Mouse (Mus musculus) CH12.LX (cell line): ENCODE measurements around the gene Rprd1b.

Experiments
- CHD1 ChIP-seq: IDR thresholded peaks from 2 replicates; pipeline ENCODE4 v1.6.1; 2012; ENCODE audit warnings: low read depth, low read length, improper control_type of control experiment, inconsistent platforms
- CTCF ChIP-seq, 2 experiments: IDR thresholded peaks in 1 of 2; conservative IDR thresholded peaks in 1 of 2; 2 replicates each; pipeline ENCODE4 v1.5.1; 2011 to 2012; ENCODE audit warnings: low read depth in 2 of 2, low read length in 2 of 2, improper control_type of control experiment in 1 of 2, inconsistent platforms in 1 of 2, mild to moderate bottlenecking in 1 of 2, moderate library complexity in 1 of 2
- ELF1 ChIP-seq: IDR thresholded peaks from 2 replicates; pipeline ENCODE4 v1.6.1; 2014; ENCODE audit warnings: low read depth, mild to moderate bottlenecking, inconsistent platforms, low read length, improper control_type of control experiment
- MAFK ChIP-seq: IDR thresholded peaks from 2 replicates; pipeline ENCODE4 v1.6.1; 2011; ENCODE audit warnings: low read length, improper control_type of control experiment; ENCODE audit not compliant: insufficient replicate concordance
- MAX ChIP-seq: IDR thresholded peaks from 2 replicates; pipeline ENCODE4 v1.6.1; 2011; ENCODE audit warnings: low read length, improper control_type of control experiment
- MXI1 ChIP-seq: IDR thresholded peaks from 2 replicates; pipeline ENCODE4 v1.6.1; 2011; ENCODE audit warnings: mild to moderate bottlenecking, low read depth, low read length, improper control_type of control experiment
- MYC ChIP-seq: IDR thresholded peaks from 2 replicates; pipeline ENCODE4 v1.6.1; 2011; ENCODE audit warnings: low read depth, mild to moderate bottlenecking, improper control_type of control experiment, low read length
- POLR2A ChIP-seq: IDR thresholded peaks from 2 replicates; pipeline ENCODE4 v1.6.1; 2011; ENCODE audit warnings: low read depth, mild to moderate bottlenecking, improper control_type of control experiment, low read length
- POLR2AphosphoS2 ChIP-seq: IDR thresholded peaks from 2 replicates; pipeline ENCODE4 v1.6.1; 2011; ENCODE audit warnings: low read depth, low read length, improper control_type of control experiment
- TCF12 ChIP-seq: IDR thresholded peaks from 2 replicates; pipeline ENCODE4 v1.6.1; 2014; ENCODE audit warnings: low read depth, mild to moderate bottlenecking, inconsistent platforms, low read length, improper control_type of control experiment
- USF1 ChIP-seq: IDR thresholded peaks from 2 replicates; pipeline ENCODE4 v1.6.1; 2014; ENCODE audit warnings: low read depth, mild to moderate bottlenecking, inconsistent platforms, low read length, improper control_type of control experiment
- ZMIZ1 ChIP-seq: IDR thresholded peaks from 2 replicates; pipeline ENCODE4 v1.6.1; 2012; ENCODE audit warnings: low read depth, mild to moderate bottlenecking, inconsistent platforms, low read length, improper control_type of control experiment
- ZNF384 ChIP-seq: IDR thresholded peaks from 2 replicates; pipeline ENCODE4 v1.6.1; 2012; ENCODE audit warnings: low read depth, low read length, improper control_type of control experiment, inconsistent platforms

GRCm38 (mm10) chr2:158043504-158043903 lies 15.2 kb downstream of the Rprd1b start:
- TF ChIP-seq CHD1 (no peak), ZMIZ1 (no peak), ZNF384 (no peak), USF1 (no peak), MXI1 (no peak), MAFK (no peak), POLR2AphosphoS2 (no peak), ELF1 (no peak), CTCF (conservative IDR thresholded peaks at IDR 0.05 in 1 of 2, IDR thresholded peaks at IDR 0.05 in 1 of 2; ENCODE audit: low read depth in 2 of 2, low read length in 2 of 2) (no peak), POLR2A (no peak), MAX (no peak), TCF12 (no peak), MYC (no peak)
